Mouse (Mus musculus): ENCODE measurements at regions not wholly inside any gene's neighbourhood (a gene's known extent, or its start where the extent isn't known, plus 50 kb on each side); places are given as distances from the start of the nearest gene placed in this dataset.
"Not testable (repeated sequence)": the region's sequence is repeated elsewhere in the genome, so short reads cannot be mapped to it uniquely, and the experiment has no call there.

GRCm38 (mm10) chr13:115911524-115912459 is 397.7 kb downstream of the Isl1 start:
- DNase-seq, result no peak

- DNase-seq, result no peak
Observed at GRCm38 (mm10) chr13:115910866-115911449, 398.5 kb downstream of the Isl1 start.

GRCm38 (mm10) chr13:115880616-115881015 is 428.9 kb downstream of the Isl1 start:
- DNase-seq, result no peak

DNA sequence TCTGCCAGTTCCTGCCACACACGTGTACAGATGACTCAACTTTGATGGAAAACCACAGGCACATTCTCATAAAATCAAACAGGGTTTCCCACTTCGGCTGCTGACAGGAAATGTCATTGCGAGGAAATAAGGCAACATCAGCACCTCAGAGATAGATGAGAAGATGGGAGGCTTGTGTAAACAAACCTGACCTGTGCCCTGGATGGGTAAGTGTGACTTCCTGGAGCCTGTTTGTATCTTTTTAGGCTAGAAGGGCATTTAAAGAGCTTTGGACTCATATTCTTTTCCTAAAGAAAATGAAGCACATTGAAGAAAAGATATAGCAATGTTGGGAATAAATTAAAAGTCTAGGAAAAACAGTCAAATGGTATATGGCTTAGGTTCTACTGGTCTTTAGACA is 449.0 kb downstream of the Isl1 start:
- no peak for DNase-seq

DNA sequence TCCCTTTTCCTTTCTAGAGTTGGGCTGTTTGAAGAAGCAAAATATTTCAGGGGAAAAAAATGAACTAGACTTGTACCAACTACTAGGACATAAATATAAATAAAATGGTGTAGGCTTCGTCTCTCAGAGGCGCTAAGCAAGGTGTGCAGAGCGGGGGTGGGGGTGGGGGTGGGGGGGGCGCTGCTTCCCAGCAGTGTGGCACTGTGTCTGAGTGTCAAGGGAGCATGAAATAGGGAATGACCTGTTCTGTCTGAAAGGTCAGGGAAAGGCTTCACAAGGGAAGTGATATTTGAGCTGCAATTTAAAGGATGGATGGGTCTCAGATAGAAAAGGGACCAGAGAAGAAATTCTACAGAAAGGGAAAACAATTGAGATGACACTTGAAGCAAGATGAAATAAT is 452.9 kb downstream of the Isl1 start:
- DNase-seq, result no peak

DNA sequence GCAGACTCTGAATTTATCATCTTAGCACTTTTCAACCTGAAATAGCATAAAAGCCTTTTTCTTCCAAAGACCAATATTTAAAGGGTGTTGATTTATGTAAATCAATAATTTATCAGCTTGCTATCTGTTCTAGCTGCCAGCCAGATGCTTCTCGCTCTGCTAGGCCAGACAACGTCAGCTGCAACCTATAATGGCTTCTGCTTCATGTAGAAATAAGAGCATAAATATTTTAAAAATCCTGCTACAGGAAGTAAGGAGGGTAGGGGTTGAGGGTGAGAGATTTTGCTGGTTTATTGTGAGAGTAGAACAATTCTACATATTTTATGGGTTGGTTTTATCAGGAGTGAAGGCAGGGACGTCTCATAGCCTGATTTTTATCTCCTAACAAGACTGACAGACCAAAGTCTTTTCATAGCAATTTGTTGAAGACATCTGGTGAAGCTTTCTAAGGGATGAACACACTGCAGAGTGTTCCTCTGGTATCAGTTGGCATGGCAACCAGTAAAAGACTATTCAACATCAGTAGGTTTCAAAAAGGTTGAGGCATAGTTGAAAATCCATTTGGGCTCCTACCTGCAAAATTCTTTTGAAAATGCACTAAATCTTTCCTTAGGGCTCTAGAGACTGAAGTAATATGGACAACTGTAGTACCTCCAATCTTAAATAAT is 456.7 kb downstream of the Isl1 start:
- DNase-seq, result no peak

GRCm38 (mm10) chr13:115843121-115843520 is 466.4 kb downstream of the Isl1 start:
- no peak for DNase-seq

DNA sequence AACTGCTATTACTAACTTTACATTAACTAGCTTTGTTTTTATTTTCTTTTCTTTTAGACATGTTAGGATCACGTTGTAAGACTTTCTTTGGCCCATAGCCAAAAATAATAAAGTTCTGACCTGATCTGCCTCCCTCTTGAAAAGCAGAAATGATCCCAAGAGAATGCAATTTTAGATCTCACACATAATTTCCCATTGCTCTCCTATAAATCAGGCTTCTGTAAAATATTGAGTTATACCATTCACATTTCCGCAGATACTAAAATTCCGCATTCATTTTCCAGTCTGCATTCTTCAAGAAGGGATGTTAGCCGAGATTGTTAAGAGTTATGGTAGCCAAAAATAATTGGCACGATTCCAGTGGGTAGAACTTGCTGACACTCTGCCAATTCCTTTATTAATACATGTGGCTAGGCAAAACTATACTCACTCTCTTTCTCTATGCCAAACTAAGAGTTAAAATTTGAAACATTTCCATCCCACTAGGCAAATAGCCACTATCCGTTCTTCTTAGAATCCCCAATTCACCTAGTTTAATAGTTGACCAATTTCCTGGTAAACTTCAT is 473.2 kb downstream of the Isl1 start:
- DNase-seq, result no peak

GRCm38 (mm10) chr13:115825191-115825590 is 484.3 kb downstream of the Isl1 start:
- no peak for DNase-seq

DNA sequence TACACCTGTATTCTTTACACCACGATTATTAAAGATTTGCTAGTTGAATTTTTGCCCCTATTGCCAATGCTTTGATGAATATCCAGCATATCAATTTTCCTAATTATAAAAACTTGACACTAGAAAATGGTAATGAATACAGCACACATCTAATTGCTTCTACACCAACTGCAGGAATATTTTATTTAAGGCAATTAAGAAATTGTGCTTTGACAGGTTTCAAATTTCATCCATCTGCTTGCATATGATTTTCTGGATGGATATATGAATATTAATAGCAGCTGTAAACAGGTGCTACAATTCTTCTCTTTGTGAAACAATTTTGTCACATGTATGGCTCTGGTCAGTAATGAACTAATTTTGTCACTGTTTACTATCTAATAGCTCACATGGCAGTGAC is 487.0 kb downstream of the Isl1 start:
- no peak for DNase-seq

DNA sequence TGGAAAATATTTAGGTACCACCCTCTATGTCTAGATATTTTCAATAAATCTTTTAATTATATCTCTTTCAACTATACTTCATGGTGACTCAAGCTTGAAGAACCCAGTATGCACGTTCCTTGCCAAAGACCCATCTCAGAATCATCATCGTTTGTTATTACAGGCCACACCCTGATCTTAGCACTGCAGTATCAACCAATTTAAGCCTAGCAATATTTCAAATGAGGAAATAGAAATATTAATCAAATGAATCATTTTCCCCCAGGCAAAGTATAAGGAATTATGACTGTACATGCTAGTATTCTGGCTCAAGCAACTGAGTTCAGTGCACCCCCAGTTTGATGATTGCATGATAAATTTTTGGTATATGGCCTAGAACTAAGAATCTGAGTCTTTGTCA is 495.3 kb downstream of the Isl1 start:
- no peak for DNase-seq

DNA sequence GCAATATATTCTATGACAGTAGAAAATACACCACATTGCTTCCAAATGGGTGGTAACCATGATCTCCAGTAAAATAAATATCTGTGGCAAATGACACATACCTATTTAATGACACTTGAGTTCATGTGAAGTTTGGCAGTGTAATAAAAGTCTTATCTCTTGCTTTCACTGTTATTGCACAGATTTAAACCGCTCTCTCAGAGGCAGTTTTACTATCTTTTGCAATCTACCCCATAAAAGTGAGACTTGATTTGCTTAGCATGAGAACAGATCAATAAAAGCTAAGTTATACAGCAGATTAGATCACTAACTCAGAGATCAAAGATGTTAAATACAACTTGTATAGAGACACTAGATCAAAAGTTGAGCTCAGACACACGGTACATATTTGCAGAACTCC is 510.2 kb downstream of the Isl1 start:
- no peak for DNase-seq

DNA sequence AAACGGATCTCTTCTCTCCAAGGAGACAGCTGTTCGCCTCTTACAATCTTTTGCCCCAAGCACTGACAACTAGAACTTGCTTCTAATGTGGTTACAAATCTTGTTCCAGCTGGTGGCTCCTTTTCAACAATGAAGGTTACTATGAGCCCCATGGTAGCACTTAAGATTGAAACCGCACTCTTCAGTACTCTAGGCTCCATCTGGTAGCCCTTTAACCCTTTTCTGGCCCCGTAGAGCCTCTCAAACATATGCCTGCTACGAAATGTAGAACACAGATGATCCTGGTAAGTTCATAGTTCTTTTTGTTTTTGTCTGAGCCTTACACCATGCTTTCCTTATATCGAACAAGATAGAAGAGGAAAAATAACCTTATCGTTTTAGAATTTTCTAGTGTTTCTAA is 558.2 kb downstream of the Isl1 start:
- DNase-seq, result no peak

- not testable (repeated sequence) for DNase-seq
Observed at GRCm38 (mm10) chr13:115742080-115742479, 567.4 kb downstream of the Isl1 start.

- DNase-seq, result no peak
Observed at GRCm38 (mm10) chr13:115727986-115728385, 581.5 kb downstream of the Isl1 start.

DNA sequence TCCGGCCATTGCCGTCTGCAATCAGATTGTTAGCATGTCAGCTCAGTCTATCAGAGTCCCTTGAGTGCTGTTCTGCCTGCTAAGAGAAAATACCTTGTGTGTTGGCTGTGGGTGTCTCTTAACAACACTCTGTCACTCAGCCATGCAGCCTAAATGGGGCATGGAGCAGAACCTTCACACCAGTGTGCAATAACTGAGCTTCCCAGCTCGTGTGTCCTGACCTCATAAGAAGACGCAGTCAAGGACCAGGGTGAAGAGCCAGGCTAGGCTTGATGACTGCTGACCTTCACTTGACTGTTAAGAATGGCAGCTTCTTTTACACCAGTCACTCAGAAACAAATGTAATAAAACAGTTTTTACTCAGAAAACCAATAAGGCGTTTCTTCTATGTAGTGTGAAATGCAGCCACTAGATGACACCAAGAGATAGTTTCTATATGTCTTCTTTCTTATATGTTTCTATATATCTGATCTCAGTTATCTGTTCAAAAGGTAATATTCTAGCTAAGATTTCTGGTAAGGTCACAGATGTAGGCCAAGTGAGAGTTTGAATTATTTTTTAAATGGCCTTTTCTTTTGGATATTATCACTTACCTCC is 584.0 kb downstream of the Isl1 start:
- no peak for DNase-seq

- DNase-seq, result no peak
Observed at GRCm38 (mm10) chr13:115719276-115719675, 590.2 kb downstream of the Isl1 start.

DNA sequence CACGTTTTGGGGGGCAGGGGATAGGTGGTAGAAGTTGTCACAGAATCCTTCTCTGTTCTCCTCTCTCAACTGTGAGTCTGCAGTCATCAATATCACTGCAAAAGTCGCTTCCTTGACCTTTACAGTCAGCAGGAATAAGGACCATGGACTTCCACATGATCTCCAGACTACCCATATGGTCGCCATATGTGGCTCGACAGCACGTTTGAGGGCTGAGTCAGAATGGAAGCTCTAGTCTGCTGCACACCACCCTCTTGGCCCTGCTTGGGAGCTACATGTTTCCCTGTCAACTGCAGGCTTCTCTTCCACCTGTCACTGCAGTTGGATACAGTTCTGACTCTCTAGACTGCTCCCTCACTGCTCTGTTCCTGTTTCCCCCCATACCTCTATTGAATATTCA is 590.6 kb downstream of the Isl1 start:
- DNase-seq, result no peak

DNA sequence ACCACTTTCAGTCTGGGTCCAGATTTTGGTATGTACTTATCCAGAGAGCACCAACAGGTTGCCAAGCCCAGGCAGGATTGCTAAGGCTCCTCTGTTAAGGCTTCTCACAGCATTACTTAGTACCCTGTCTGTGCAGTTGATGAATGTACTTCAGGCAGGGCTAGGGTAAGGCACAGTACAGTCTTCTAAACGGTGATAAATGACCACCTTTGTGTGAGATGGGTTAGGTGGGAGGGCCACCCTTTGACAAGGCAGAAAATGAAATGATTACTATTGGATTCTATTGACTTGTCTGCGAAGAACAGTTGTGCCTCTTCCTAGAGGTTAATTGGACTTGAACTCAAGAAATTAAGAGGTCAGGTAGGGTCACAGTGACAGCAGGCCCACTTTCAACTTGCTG is 594.4 kb upstream of the Itga1 start:
- DNase-seq, result no peak

DNA sequence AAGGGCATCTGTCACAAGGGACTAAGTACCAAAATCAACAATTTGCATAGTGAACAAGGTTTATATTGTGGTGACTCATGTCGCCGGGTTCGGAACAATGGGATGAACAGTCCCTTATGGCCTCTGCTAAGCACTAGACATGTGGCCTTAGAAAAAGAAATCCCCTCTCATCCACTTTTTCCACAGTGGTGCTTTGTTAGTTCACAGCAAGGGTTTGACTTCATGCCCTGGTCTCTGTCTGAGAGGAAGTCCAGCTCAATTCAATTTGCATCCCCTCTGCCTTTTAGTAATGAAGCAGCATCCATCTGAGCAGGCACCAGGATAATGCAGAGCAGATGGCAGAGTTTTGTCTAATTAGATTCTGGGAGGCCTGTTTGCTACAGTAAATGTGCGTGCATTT is 585.7 kb upstream of the Itga1 start:
- no peak for DNase-seq

GRCm38 (mm10) chr13:115679591-115679990 is 577.8 kb upstream of the Itga1 start:
- DNase-seq, result no peak

- no peak for DNase-seq
Observed at GRCm38 (mm10) chr13:115676836-115677235, 575.1 kb upstream of the Itga1 start.

DNA sequence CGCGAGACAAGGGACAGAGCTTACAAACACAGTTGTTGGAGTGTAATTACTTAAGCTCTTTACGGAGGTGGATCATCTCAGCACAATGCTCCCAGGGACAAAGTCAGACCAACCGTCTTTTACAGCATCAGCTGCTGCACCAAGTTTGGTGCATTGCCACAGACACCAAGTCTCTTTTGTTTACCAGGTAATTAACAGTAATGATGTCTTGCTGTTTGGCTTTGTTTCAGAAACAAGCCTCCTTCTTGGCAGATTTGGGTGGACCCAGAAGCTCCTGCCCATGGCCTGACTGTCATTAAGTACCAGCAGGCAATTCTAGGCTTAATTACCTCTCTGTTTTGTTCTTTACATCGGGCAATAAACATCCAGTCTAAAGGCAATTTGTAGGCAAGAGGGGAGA is 572.0 kb upstream of the Itga1 start:
- no peak for DNase-seq
